Mouse (Mus musculus) G1E (cell line): ENCODE measurements at regions not wholly inside any gene's neighbourhood (a gene's known extent, or its start where the extent isn't known, plus 50 kb on each side); places are given as distances from the start of the nearest gene placed in this dataset.

Experiments
- ATAC-seq: 2 replicates; pipeline ENCODE4 v1.8.0; 2016; ENCODE audit warnings: mild to moderate bottlenecking; ENCODE audit not compliant: insufficient number of reproducible peaks, poor library complexity, low FRiP score, severe bottlenecking; ENCODE audit errors: extremely low read depth
- DNase-seq: peaks from one replicate; pipeline ENCODE4 v3.0.0; 2012; ENCODE audit warnings: low spot score
- H3K27me3 ChIP-seq: 2 replicates; pipeline ENCODE4 v1.6.1; 2012; ENCODE audit warnings: mild to moderate bottlenecking, low read length, inconsistent platforms; ENCODE audit not compliant: insufficient read depth
- H3K36me3 ChIP-seq: replicated peaks from 2 replicates; pipeline ENCODE3; 2012; ENCODE audit warnings: mild to moderate bottlenecking, inconsistent platforms
- H3K4me1 ChIP-seq: 2 replicates; pipeline ENCODE4 v1.6.1; 2012; ENCODE audit warnings: low read depth, low read length, inconsistent platforms, mixed read lengths; ENCODE audit not compliant: insufficient read depth
- H3K4me3 ChIP-seq: 2 replicates; pipeline ENCODE4 v1.5.1; 2012; ENCODE audit warnings: low read depth, mild to moderate bottlenecking, inconsistent platforms, low read length, moderate library complexity, mixed read lengths
- H3K9me3 ChIP-seq: replicated peaks from 2 replicates; pipeline ENCODE4 v1.6.1; 2012; ENCODE audit warnings: inconsistent platforms
- CTCF ChIP-seq: IDR thresholded peaks from 2 replicates; pipeline ENCODE4 v1.5.1; 2012; ENCODE audit warnings: low read depth, low read length, inconsistent platforms, mixed read lengths
- GATA1 ChIP-seq: IDR thresholded peaks from 2 replicates; pipeline ENCODE4 v1.6.1; 2012; ENCODE audit warnings: borderline replicate concordance, low read length, inconsistent platforms, mixed read lengths
- GATA2 ChIP-seq: IDR thresholded peaks from 2 replicates; pipeline ENCODE4 v1.6.1; 2012; ENCODE audit warnings: low read depth, low read length, inconsistent platforms, borderline replicate concordance
- POLR2AphosphoS5 ChIP-seq: IDR thresholded peaks from 2 replicates; pipeline ENCODE4 v1.6.1; 2012; ENCODE audit warnings: low read depth, low read length, inconsistent platforms; ENCODE audit not compliant: insufficient replicate concordance
- TAL1 ChIP-seq: conservative IDR thresholded peaks from 2 replicates; pipeline ENCODE4 v1.6.1; 2012; ENCODE audit warnings: low read depth, low read length, inconsistent platforms, mixed read lengths

DNA sequence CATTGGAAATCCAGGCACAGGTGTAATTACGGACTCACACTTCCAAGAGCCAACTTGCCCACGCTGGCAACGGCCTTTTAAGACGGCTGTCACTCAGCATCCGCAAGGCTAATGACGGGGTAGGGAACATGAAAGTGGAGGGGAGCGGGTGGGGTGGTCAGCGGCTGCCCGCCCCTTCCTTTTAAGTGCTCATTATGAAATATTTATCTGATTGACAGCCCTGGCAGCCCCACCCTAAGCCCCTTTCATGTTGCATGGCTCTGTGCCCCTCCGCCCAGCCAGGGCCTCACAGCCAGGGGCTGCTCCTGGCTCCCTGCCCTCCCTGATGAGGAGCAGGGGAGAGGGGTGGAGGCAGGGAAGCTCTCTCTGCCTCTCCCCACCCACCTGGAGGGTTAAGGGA is 150.9 kb downstream of the Bmp7 start:
- no peaks in the 10 kb centered on the region for H3K27me3 ChIP-seq

DNA sequence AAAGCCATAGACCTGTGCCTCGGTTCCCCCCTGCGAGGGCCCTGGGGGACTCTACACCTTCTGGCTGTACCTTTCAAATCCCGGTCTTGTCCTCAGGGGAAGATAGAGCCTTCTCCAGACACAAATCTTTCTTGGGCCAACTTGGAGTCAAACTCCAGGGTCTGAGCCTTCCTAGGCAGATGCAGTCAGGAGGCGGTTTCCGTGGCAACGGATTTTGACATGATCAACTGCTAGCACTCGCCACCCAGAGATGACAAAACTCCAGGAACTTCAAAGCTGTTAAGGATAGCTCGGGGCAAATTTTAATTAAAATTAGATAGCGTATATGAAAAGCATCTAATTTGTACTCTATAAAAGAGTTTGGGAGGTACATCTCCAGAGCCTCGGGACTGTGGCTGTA is 147.6 kb downstream of the Bmp7 start:
- H3K27me3 ChIP-seq, result no peaks in the 10 kb centered on the region
- DNase-seq, result no peak
- H3K4me1 ChIP-seq, result no peaks in the 10 kb centered on the region
- no peak for ATAC-seq
- H3K36me3 ChIP-seq, result no peaks in the 10 kb centered on the region
- peaks cover 76% of the 10 kb centered on the region for H3K9me3 ChIP-seq
- TF ChIP-seq POLR2AphosphoS5 (no peak), GATA1 (no peak), GATA2 (no peak)
- no peak overlapping the region for H3K4me3 ChIP-seq

More for the DNA sequence above, 150.9 kb downstream of the Bmp7 start:
- DNase-seq, result no peak
- ATAC-seq, result no peak
- H3K4me1 ChIP-seq, result no peaks in the 10 kb centered on the region
- H3K9me3 ChIP-seq, result peaks cover 68% of the 10 kb centered on the region
- peak overlapping the region; percentile 22; the same call in 1 of the 2 replicates for H3K4me3 ChIP-seq
- no peaks in the 10 kb centered on the region for H3K36me3 ChIP-seq
- TF ChIP-seq CTCF (no peak), POLR2AphosphoS5 (no peak), GATA1 (no peak)

- DNase-seq (no peak), ATAC-seq (no peak)
- no peak overlapping the region for H3K4me3 ChIP-seq
- H3K27me3 ChIP-seq, result no peaks in the 10 kb centered on the region
- H3K36me3 ChIP-seq, result no peaks in the 10 kb centered on the region
- peaks cover 78% of the 10 kb centered on the region for H3K9me3 ChIP-seq
- TF ChIP-seq GATA1 (no peak), GATA2 (no peak), TAL1 (no peak), CTCF (no peak), POLR2AphosphoS5 (no peak)
- no peaks in the 10 kb centered on the region for H3K4me1 ChIP-seq
Observed at GRCm38 (mm10) chr2:172793991-172794390, 146.1 kb downstream of the Bmp7 start.

- no peak overlapping the region for H3K4me3 ChIP-seq
- no peaks in the 10 kb centered on the region for H3K36me3 ChIP-seq
- TF ChIP-seq TAL1 (no peak), GATA1 (no peak), CTCF (no peak), GATA2 (no peak), POLR2AphosphoS5 (no peak)
- ATAC-seq (no peak), DNase-seq (no peak)
- H3K27me3 ChIP-seq, result no peaks in the 10 kb centered on the region
- H3K4me1 ChIP-seq, result no peaks in the 10 kb centered on the region
- H3K9me3 ChIP-seq, result peaks cover 78% of the 10 kb centered on the region
Observed at GRCm38 (mm10) chr2:172794771-172795170, 145.3 kb downstream of the Bmp7 start.

DNA sequence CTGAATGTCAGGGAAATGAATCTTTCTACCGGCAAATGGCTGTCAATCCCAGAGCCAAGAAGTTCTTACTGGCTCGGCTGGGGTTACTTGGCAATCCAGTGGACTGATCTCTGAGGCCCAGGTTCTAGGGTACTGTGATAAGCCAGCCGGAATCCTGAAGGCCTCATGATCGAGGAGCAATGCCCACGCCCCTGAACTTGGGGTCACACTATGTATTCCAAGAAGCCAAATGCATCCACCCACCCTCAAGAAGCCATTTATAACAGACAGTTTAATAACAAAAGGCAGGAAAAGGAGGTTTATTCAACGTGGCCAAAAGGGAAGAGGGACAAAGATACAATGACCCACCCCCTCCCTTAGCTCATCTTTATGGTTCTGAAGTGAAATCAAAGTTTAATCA is 144.0 kb downstream of the Bmp7 start:
- no peaks in the 10 kb centered on the region for H3K36me3 ChIP-seq
- no peak for DNase-seq
- no peaks in the 10 kb centered on the region for H3K27me3 ChIP-seq
- no peaks in the 10 kb centered on the region for H3K4me1 ChIP-seq
- H3K9me3 ChIP-seq, result peaks cover 84% of the 10 kb centered on the region
- no peak for TF ChIP-seq CTCF
- no peak for TF ChIP-seq GATA1
- TF ChIP-seq POLR2AphosphoS5, result no peak
- TF ChIP-seq GATA2, result no peak
- no peak for TF ChIP-seq TAL1
- no peak for ATAC-seq
- H3K4me3 ChIP-seq, result no peak overlapping the region

- Histone ChIP-seq H3K27me3 (no peaks in the 10 kb centered on the region), H3K4me3 (no peak overlapping the region), H3K4me1 (no peaks in the 10 kb centered on the region), H3K36me3 (no peaks in the 10 kb centered on the region), H3K9me3 (peaks cover 84% of the 10 kb centered on the region)
- DNase-seq (no peak), ATAC-seq (no peak)
- TF ChIP-seq CTCF (no peak), GATA1 (no peak), TAL1 (no peak), GATA2 (no peak), POLR2AphosphoS5 (no peak)
Observed at GRCm38 (mm10) chr2:172796955-172797354, 143.2 kb downstream of the Bmp7 start.

- TF ChIP-seq GATA1 (no peak), GATA2 (no peak), CTCF (no peak), POLR2AphosphoS5 (no peak), TAL1 (no peak)
- Histone ChIP-seq H3K27me3 (no peaks in the 10 kb centered on the region), H3K36me3 (no peaks in the 10 kb centered on the region), H3K4me1 (no peaks in the 10 kb centered on the region), H3K9me3 (peaks cover 93% of the 10 kb centered on the region), H3K4me3 (no peak overlapping the region)
- no peak for ATAC-seq
- no peak for DNase-seq
Observed at GRCm38 (mm10) chr2:172799951-172800350, 140.2 kb downstream of the Bmp7 start.
